Mouse (Mus musculus) olfactory bulb, adult 2 months (tissue): ENCODE measurements around the gene Akap13.

ENCODE experiments used
- CTCF ChIP-seq: fragments of 200-500 bp; IDR thresholded peaks from 2 replicates; pipeline ENCODE4 v1.5.1; 2012; ENCODE audit warnings: low read depth, mild to moderate bottlenecking, low read length, moderate library complexity; ENCODE audit not compliant: insufficient read depth
- POLR2A ChIP-seq: fragments of 200-500 bp; IDR thresholded peaks from 2 replicates; pipeline ENCODE4 v1.6.1; 2012; ENCODE audit warnings: mild to moderate bottlenecking, low read depth, low read length, moderate library complexity; ENCODE audit not compliant: insufficient read depth

DNA sequence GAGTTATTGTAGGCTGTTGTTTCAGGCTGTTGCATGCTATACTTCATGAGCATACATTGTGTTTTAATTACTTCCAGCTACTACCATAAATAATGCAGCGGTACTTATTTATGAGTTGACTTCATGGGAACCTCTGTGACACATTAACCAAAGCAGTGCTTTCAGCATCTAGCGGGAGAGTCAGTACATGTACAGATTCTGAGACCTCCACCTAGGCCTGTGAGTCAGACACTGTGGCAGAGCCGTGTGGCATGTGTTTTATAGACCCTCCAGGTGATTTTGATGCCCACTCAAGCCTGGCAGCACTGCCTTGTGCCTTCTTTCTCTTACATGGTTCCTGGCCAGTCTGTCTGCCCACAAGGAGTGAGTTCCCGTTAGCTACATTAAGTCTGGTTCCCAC lies 266.0 kb downstream of the Akap13 start:
- TF ChIP-seq CTCF, result no peak
- TF ChIP-seq POLR2A, result no peak
